ENCODE assay signal across 12 mouse cellular contexts in genomic region chr16:8872019-8872418, GRCm38 (mm10). TPM values are rescaled to one million over a fixed set of nuclear protein-coding genes. Genes with fewer than 3 reads are reported as not detected.
A peak's percentile ranks its signal among the peaks of the same experiment; 100 is the strongest.
DNase-seq lines count a peak whose midpoint lies in the region; ATAC-seq and TF ChIP-seq lines count a peak whose summit lies in the region.
"Had no signal": no experiment of that assay in that cellular context is flagged by ENCODE, and none has a peak within 500 bp of the region (broad histone marks: within the 10 kb centered on the region; RNA-seq: fewer than 3 reads in every experiment).

No protein-coding gene starts in this region.

- no peak overlapping the region for H3K27ac ChIP-seq in gastrocnemius, adult 2 months
- no peak overlapping the region for H3K27ac ChIP-seq in CH12.LX (ENCODE audit: insufficient read depth, low read depth)
- H3K27ac ChIP-seq in liver, embryonic 11.5 days (ENCODE audit: low read depth, low read length) = no peak overlapping the region
- H3K27ac ChIP-seq: neural tube, embryonic 15.5 days had no signal

- peak; percentile 42 for DNase-seq in gastrocnemius, adult 2 months
- DNase-seq in gastrocnemius, postnatal 10 days = no peak
- DNase-seq in CH12.LX (ENCODE audit: extremely low read depth) = no peak
- DNase-seq in R1 (ENCODE audit: low read depth, low spot score) = peak; percentile 52
- DNase-seq in liver, embryonic 11.5 days (ENCODE audit: low spot score) = no peak
- DNase-seq in cerebellum, postnatal 14 days = no peak
- no peak for DNase-seq in left cerebral cortex, adult 9 months (ENCODE audit: low spot score in 2 of 2)
- no peak for DNase-seq in lung, postnatal 25 days (ENCODE audit: low spot score)
- DNase-seq: left cerebral cortex, postnatal 4 days; thymus, postnatal 4 days had no signal

- no peak for TF ChIP-seq POLR2A in CH12.LX (IDR thresholded peaks at IDR 0.05; ENCODE audit: low read depth, low read length)

- H3K36me3 ChIP-seq in CH12.LX (replicated peaks in 1 of 2; ENCODE audit: control insufficient read depth in 1 of 2, insufficient read depth in 1 of 2, low read length in 1 of 2) = peaks cover 0 to 2% of the 10 kb centered on the region in 2 experiments
- no peaks in the 10 kb centered on the region for H3K36me3 ChIP-seq in liver, embryonic 11.5 days (ENCODE audit: control insufficient read depth, insufficient read depth, low read length)
- H3K36me3 ChIP-seq: neural tube, embryonic 15.5 days had no signal

- H3K4me3 ChIP-seq in gastrocnemius, adult 2 months = no peak overlapping the region
- no peak overlapping the region for H3K4me3 ChIP-seq in CH12.LX (replicated peaks in 1 of 3; ENCODE audit: low read depth in 2 of 3, low read length in 2 of 3, poor library complexity in 1 of 3)
- H3K4me3 ChIP-seq in liver, embryonic 11.5 days (ENCODE audit: low read depth, low read length) = no peak overlapping the region
- H3K4me3 ChIP-seq: megakaryocyte, embryonic 14.5 days; neural tube, embryonic 15.5 days had no signal

- TF ChIP-seq EP300 in CH12.LX (IDR thresholded peaks at IDR 0.05; ENCODE audit: low read length) = no peak

- intact Hi-C loops in gastrocnemius, adult 2 months (cut with DNase I) = loop anchor here (10.0 kb wide), 2 partner anchors 377 to 1543 kb away; partner anchors contain the start of gene Nubp1

- H3K9me3 ChIP-seq in CH12.LX (replicated peaks; ENCODE audit: low read length) = no peaks in the 10 kb centered on the region
- no peaks in the 10 kb centered on the region for H3K9me3 ChIP-seq in liver, embryonic 11.5 days (ENCODE audit: control insufficient read depth, low read length)
- H3K9me3 ChIP-seq: neural tube, embryonic 15.5 days had no signal

- 49% methylated on average over 5 of the region's 5 CpGs for WGBS in liver, embryonic 11.5 days

- peak; percentile 81 for ATAC-seq in liver, embryonic 11.5 days (replicated peaks; ENCODE audit: low FRiP score)

- TF ChIP-seq RAD21 in CH12.LX (IDR thresholded peaks at IDR 0.05; ENCODE audit: low read depth, low read length) = peak; percentile 39

- H3K4me2 ChIP-seq in CH12.LX (ENCODE audit: insufficient read depth, low read depth, poor library complexity, severe bottlenecking) = no peak overlapping the region
- H3K4me2 ChIP-seq in liver, embryonic 11.5 days = no peak overlapping the region
- H3K4me2 ChIP-seq: neural tube, embryonic 15.5 days had no signal

- dilution Hi-C loops in CH12.LX (cut with MboI; ENCODE audit: extremely low pct_ligation_motif_present, extremely low pct_unique_long_range_greater_than_20kb, low sequenced_read_pairs) = no loop called here

- no peaks in the 10 kb centered on the region for H3K27me3 ChIP-seq in CH12.LX (replicated peaks)
- no peaks in the 10 kb centered on the region for H3K27me3 ChIP-seq in liver, embryonic 11.5 days (replicated peaks; ENCODE audit: control insufficient read depth, insufficient read depth, low read length)
- H3K27me3 ChIP-seq: megakaryocyte, embryonic 14.5 days; neural tube, embryonic 15.5 days had no signal

- no peaks in the 10 kb centered on the region for H3K79me2 ChIP-seq in CH12.LX (replicated peaks; ENCODE audit: control insufficient read depth, extremely low read depth, insufficient read depth, poor library complexity, severe bottlenecking)

- in situ Hi-C loops in CH12.LX (cut with MboI; ENCODE audit: low pct_ligation_motif_present, low pct_unique_long_range_greater_than_20kb, low sequenced_read_pairs) = loop anchor here (10.0 kb wide), 1 partner anchor 377 kb away; no protein-coding TSS in a partner anchor

- no peaks in the 10 kb centered on the region for H3K4me1 ChIP-seq in CH12.LX (ENCODE audit: control insufficient read depth in 1 of 2, insufficient read depth in 2 of 2)
- peaks cover 13% of the 10 kb centered on the region for H3K4me1 ChIP-seq in liver, embryonic 11.5 days (replicated peaks; ENCODE audit: control insufficient read depth, insufficient read depth, low read length)

- peak; percentile 39 for TF ChIP-seq CTCF in gastrocnemius, adult 2 months (IDR thresholded peaks at IDR 0.05)
- TF ChIP-seq CTCF in CH12.LX (conservative IDR thresholded peaks at IDR 0.05 in 1 of 2, IDR thresholded peaks at IDR 0.05 in 1 of 2; ENCODE audit: low read depth in 2 of 2, low read length in 2 of 2) = peak in 1 of 2 experiments; percentile 51; a peak in 2 of 4 replicates

- H3K9ac ChIP-seq in CH12.LX (ENCODE audit: insufficient read depth, low read depth) = no peak overlapping the region
- no peak overlapping the region for H3K9ac ChIP-seq in liver, embryonic 11.5 days (ENCODE audit: low read depth, low read length)
- H3K9ac ChIP-seq: neural tube, embryonic 15.5 days had no signal

TF ChIP-seq in CH12.LX, 34 proteins besides CTCF, POLR2A, EP300 and RAD21:
- no peak for TF ChIP-seq UBTF (IDR thresholded peaks at IDR 0.05; ENCODE audit: low read depth, low read length)
- TF ChIP-seq TBP (conservative IDR thresholded peaks at IDR 0.05; ENCODE audit: low read depth, low read length) = no peak
- no peak for TF ChIP-seq KAT2A (IDR thresholded peaks at IDR 0.05; ENCODE audit: insufficient replicate concordance, low read length)
- 0 out of 2 replicates have a peak, but pooled peaks have one; percentile 15 for TF ChIP-seq TCF12 (IDR thresholded peaks at IDR 0.05; ENCODE audit: low read depth, low read length)
- TF ChIP-seq SMC3 (IDR thresholded peaks at IDR 0.05; ENCODE audit: low read depth, low read length) = peak; percentile 6; the same call in 1 of the 2 replicates
- TF ChIP-seq JUN (IDR thresholded peaks at IDR 0.05; ENCODE audit: insufficient read depth, low read depth, low read length) = no peak
- no peak for TF ChIP-seq E2F4 (IDR thresholded peaks at IDR 0.05; ENCODE audit: insufficient replicate concordance, low read depth, low read length)

RNA-seq across cellular contexts. Expression of gene 1810013L24Rik, which starts 42.1 kb away (rescaled TPM):
- 100 to 1,000 TPM in 1 of 2 experiments, 10 to 100 TPM in 1; 80.9 to 111 TPM for total RNA-seq in gastrocnemius, adult 2 months (2021)
- 10 to 100 TPM; 64.1 to 68.9 TPM for total RNA-seq in gastrocnemius, postnatal 10 days (2021)
- 27.1 and 30.7 TPM in 2 replicates for total RNA-seq in CH12.LX (2012; rRNA removed)
- 30.0 and 32.8 TPM in 2 replicates for total RNA-seq in CH12.LX (2014; rRNA removed)
- polyA plus RNA-seq in CH12.LX (2012; ENCODE audit: insufficient read length, low read depth) = 44.2 and 47.7 TPM in 2 replicates
- polyA plus RNA-seq in liver, embryonic 11.5 days (2014; fragmentation: Nextera tagmentation; extraction: Ambion mirVana) = 12.5 and 13.8 TPM in 2 replicates

Comparison
In these comparisons a context has a peak if more than half of its experiments do, and no peak if none do; other contexts are left out.
1. DNase-seq: peak in gastrocnemius, adult 2 months (single experiment) and R1 (single experiment); none in gastrocnemius, postnatal 10 days (single experiment), CH12.LX (single experiment), liver, embryonic 11.5 days (single experiment), cerebellum, postnatal 14 days (0 of 2), left cerebral cortex, adult 9 months (0 of 2) and lung, postnatal 25 days (single experiment).